ENCODE assay signal across 8 mouse cellular contexts in the genomic region with DNA sequence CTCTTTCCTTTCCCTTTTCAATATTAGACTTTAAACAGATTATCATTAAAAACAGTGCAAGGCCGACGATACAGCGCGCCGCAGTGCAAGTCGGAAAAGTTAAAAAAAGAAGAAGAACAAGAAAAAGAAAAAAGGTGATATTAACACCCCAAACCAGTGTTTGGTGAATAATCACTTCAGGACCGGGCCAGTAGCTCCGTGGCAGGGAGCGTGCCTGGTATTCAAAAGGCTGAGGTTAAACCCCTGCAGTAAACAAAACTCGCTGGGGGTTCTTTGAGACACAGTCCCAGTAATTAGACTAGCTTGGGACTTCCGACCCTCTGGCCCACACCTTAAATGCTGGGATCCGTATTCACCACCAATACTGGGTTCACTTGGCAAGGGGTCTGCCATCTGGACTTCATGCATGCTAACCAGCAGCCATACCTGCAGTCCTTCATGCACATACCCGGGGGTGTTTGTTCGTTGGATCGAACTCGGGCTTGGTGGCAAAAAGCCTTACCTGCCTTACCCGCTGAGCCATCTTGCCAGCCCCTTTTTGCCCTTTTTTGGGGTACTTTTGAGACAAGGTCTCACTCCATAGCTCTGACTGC. TPM values are rescaled to one million over a fixed set of nuclear protein-coding genes. Genes with fewer than 3 reads are reported as not detected.
DNase-seq lines count a peak whose midpoint lies in the region; ATAC-seq and TF ChIP-seq lines count a peak whose summit lies in the region.

No protein-coding gene starts in this region.

- 15% methylated on average over 17 of the region's 17 CpGs for WGBS in lung, embryonic 15.5 days
- WGBS in forebrain, embryonic 11.5 days: 6% methylated on average over 17 of the region's 17 CpGs
- 7% methylated on average over 17 of the region's 17 CpGs for WGBS in limb, embryonic 12.5 days
- 55% methylated on average over 17 of the region's 17 CpGs for WGBS in small intestine, adult 2 months

- DNase-seq in lung, postnatal 36 days: no peak
- DNase-seq in forebrain, embryonic 11.5 days (ENCODE audit: low spot score): no peak
- DNase-seq in spleen, postnatal 10 days (ENCODE audit: low spot score in 2 of 2): no peak

- ATAC-seq in lung, embryonic 15.5 days (ENCODE audit: borderline replicate concordance, extremely low read depth, low FRiP score, low TSS enrichment): no peak
- ATAC-seq in forebrain, embryonic 11.5 days (replicated peaks; ENCODE audit: low FRiP score): no peak
- no peak for ATAC-seq in limb, embryonic 12.5 days (ENCODE audit: insufficient number of reproducible peaks, insufficient read depth, low FRiP score, low TSS enrichment, low read depth)
- ATAC-seq in megakaryocyte-erythroid progenitor cell, adult 5-6 weeks (replicated peaks; ENCODE audit: low FRiP score, low TSS enrichment, poor library complexity, severe bottlenecking): no peak
- ATAC-seq in erythroid progenitor cell, adult 5-6 weeks (replicated peaks; ENCODE audit: low FRiP score, poor library complexity, severe bottlenecking): no peak

- no peaks in the 10 kb centered on the region for H3K9me3 ChIP-seq in lung, embryonic 15.5 days
- no peaks in the 10 kb centered on the region for H3K9me3 ChIP-seq in forebrain, embryonic 11.5 days (ENCODE audit: control insufficient read depth, low read length)
- no peaks in the 10 kb centered on the region for H3K9me3 ChIP-seq in limb, embryonic 12.5 days

- no peaks in the 10 kb centered on the region for H3K36me3 ChIP-seq in lung, embryonic 15.5 days
- H3K36me3 ChIP-seq in forebrain, embryonic 11.5 days (ENCODE audit: control insufficient read depth, insufficient read depth, low read length): no peaks in the 10 kb centered on the region
- H3K36me3 ChIP-seq in limb, embryonic 12.5 days: no peaks in the 10 kb centered on the region
- H3K36me3 ChIP-seq in small intestine, adult 2 months (ENCODE audit: control insufficient read depth, insufficient read depth, low read length): no peaks in the 10 kb centered on the region

- H3K4me2 ChIP-seq in lung, embryonic 15.5 days: peak overlapping the region; percentile 76
- H3K4me2 ChIP-seq in forebrain, embryonic 11.5 days (ENCODE audit: low read depth, low read length, severe bottlenecking): peak overlapping the region; percentile 47
- peak overlapping the region; percentile 75 for H3K4me2 ChIP-seq in limb, embryonic 12.5 days

- peak overlapping the region; percentile 40 for H3K4me3 ChIP-seq in lung, embryonic 15.5 days
- H3K4me3 ChIP-seq in forebrain, embryonic 11.5 days (ENCODE audit: low read depth, low read length): 0 out of 2 replicates have a peak overlapping the region, but pooled peaks have one; percentile 20
- H3K4me3 ChIP-seq in limb, embryonic 12.5 days (replicated peaks): peak overlapping the region; percentile 35
- H3K4me3 ChIP-seq in small intestine, adult 2 months (ENCODE audit: low read depth, low read length): peak overlapping the region; percentile 51

- no peak for TF ChIP-seq CTCF in small intestine, adult 2 months (IDR thresholded peaks at IDR 0.05; ENCODE audit: extremely low read depth, insufficient read length, insufficient replicate concordance, low read depth, low read length)

- H3K9ac ChIP-seq in lung, embryonic 15.5 days: peak overlapping the region; percentile 43; the same call in 1 of the 2 replicates
- peak overlapping the region; percentile 18 for H3K9ac ChIP-seq in forebrain, embryonic 11.5 days (ENCODE audit: low read length)
- H3K9ac ChIP-seq in limb, embryonic 12.5 days (replicated peaks): peak overlapping the region; percentile 57

- H3K27ac ChIP-seq in lung, embryonic 15.5 days: peak overlapping the region; percentile 91; the same call in 1 of the 2 replicates
- H3K27ac ChIP-seq in forebrain, embryonic 11.5 days (ENCODE audit: low read depth, low read length): no peak overlapping the region
- peak overlapping the region; percentile 90 for H3K27ac ChIP-seq in limb, embryonic 12.5 days
- H3K27ac ChIP-seq in small intestine, adult 2 months (ENCODE audit: insufficient read depth, low read depth, low read length): peak overlapping the region; percentile 74

- no peak for TF ChIP-seq POLR2A in small intestine, adult 2 months (IDR thresholded peaks at IDR 0.05; ENCODE audit: low read depth, low read length)

- H3K27me3 ChIP-seq in lung, embryonic 15.5 days: no peaks in the 10 kb centered on the region
- no peaks in the 10 kb centered on the region; the same call in 1 of the 2 replicates for H3K27me3 ChIP-seq in forebrain, embryonic 11.5 days (ENCODE audit: control insufficient read depth, insufficient read depth, low read length)
- peaks cover 3% of the 10 kb centered on the region; the same call in 1 of the 2 replicates for H3K27me3 ChIP-seq in limb, embryonic 12.5 days
- H3K27me3 ChIP-seq in small intestine, adult 2 months (ENCODE audit: control insufficient read depth, insufficient read depth, low read length): no peaks in the 10 kb centered on the region

- peaks cover 41% of the 10 kb centered on the region for H3K4me1 ChIP-seq in lung, embryonic 15.5 days
- peaks cover 12% of the 10 kb centered on the region for H3K4me1 ChIP-seq in forebrain, embryonic 11.5 days (replicated peaks; ENCODE audit: control insufficient read depth, insufficient read depth, low read length)
- H3K4me1 ChIP-seq in limb, embryonic 12.5 days (replicated peaks): peaks cover 28% of the 10 kb centered on the region
- H3K4me1 ChIP-seq in small intestine, adult 2 months (ENCODE audit: control insufficient read depth, insufficient read depth, insufficient read length, low read length): peaks cover 48% of the 10 kb centered on the region

RNA-seq across cellular contexts. Expression of gene Fgd2, which starts 37.8 kb away (rescaled TPM):
- polyA plus RNA-seq in lung, embryonic 15.5 days (2015; fragmentation: Nextera tagmentation; extraction: Ambion mirVana): 19.1 and 21.7 TPM in 2 replicates
- polyA plus RNA-seq in forebrain, embryonic 11.5 days (2014; fragmentation: Nextera tagmentation; extraction: Ambion mirVana): 2.4 TPM in 2 replicates
- 5.6 and 7.1 TPM in 2 replicates for polyA plus RNA-seq in limb, embryonic 12.5 days (2016; fragmentation: Nextera tagmentation; extraction: Ambion mirVana)
- 14.0 and 16.3 TPM in 2 replicates for polyA plus RNA-seq in small intestine, adult 2 months (2012; rRNA removed)
- 3.1 and 3.4 TPM in 2 replicates for total RNA-seq in megakaryocyte-erythroid progenitor cell, adult 5-6 weeks (2014; fragmentation: Nextera tagmentation)
- total RNA-seq in megakaryocyte-erythroid progenitor cell, adult 5-6 weeks (2017): 2.7 and 6.0 TPM in 2 replicates
- 4.0 and 6.3 TPM in 2 replicates for total RNA-seq in erythroid progenitor cell, adult 5-6 weeks (2015; ENCODE audit: low replicate concordance)
- 0.98 and 5.0 TPM in 2 replicates for total RNA-seq in erythroid progenitor cell, adult 5-6 weeks (2017; ENCODE audit: low replicate concordance)

RNA-seq across cellular contexts. Expression of gene Mtch1, which starts 50.8 kb away (rescaled TPM):
- polyA plus RNA-seq in lung, embryonic 15.5 days (2015; fragmentation: Nextera tagmentation; extraction: Ambion mirVana): 341 and 343 TPM in 2 replicates
- 332 and 420 TPM in 2 replicates for polyA plus RNA-seq in forebrain, embryonic 11.5 days (2014; fragmentation: Nextera tagmentation; extraction: Ambion mirVana)
- 368 and 379 TPM in 2 replicates for polyA plus RNA-seq in limb, embryonic 12.5 days (2016; fragmentation: Nextera tagmentation; extraction: Ambion mirVana)
- polyA plus RNA-seq in small intestine, adult 2 months (2012; rRNA removed): 153 and 260 TPM in 2 replicates
- 86.6 and 105 TPM in 2 replicates for total RNA-seq in megakaryocyte-erythroid progenitor cell, adult 5-6 weeks (2014; fragmentation: Nextera tagmentation)
- total RNA-seq in megakaryocyte-erythroid progenitor cell, adult 5-6 weeks (2017): 31.9 and 32.4 TPM in 2 replicates
- total RNA-seq in erythroid progenitor cell, adult 5-6 weeks (2015; ENCODE audit: low replicate concordance): 32.1 and 42.3 TPM in 2 replicates
- 12.3 and 31.1 TPM in 2 replicates for total RNA-seq in erythroid progenitor cell, adult 5-6 weeks (2017; ENCODE audit: low replicate concordance)
